Mouse (Mus musculus) hindbrain, embryonic 12.5 days (tissue): ENCODE measurements at regions not wholly inside any gene's neighbourhood (a gene's known extent, or its start where the extent isn't known, plus 50 kb on each side); places are given as distances from the start of the nearest gene placed in this dataset.

Experiments used
- ATAC-seq: fragments of 200-750 bp; cut with Nextera tagmentation; 2 replicates; pipeline ENCODE4 v1.8.0; 2017; ENCODE audit warnings: moderate TSS enrichment; ENCODE audit not compliant: low FRiP score
- H3K27ac ChIP-seq: fragments of 300-500 bp; sonication (generic); 2 replicates; pipeline ENCODE4 v1.5.1; 2016; ENCODE audit warnings: mild to moderate bottlenecking
- H3K27me3 ChIP-seq: fragments of 300-500 bp; sonication (generic); 2 replicates; pipeline ENCODE4 v1.6.1; 2016; ENCODE audit warnings: mild to moderate bottlenecking
- H3K36me3 ChIP-seq: fragments of 300-500 bp; sonication (generic); 2 replicates; pipeline ENCODE4 v1.6.1; 2016; ENCODE audit warnings: mild to moderate bottlenecking
- H3K4me1 ChIP-seq: fragments of 300-500 bp; sonication (generic); 2 replicates; pipeline ENCODE4 v1.6.1; 2016
- H3K4me2 ChIP-seq: fragments of 300-500 bp; sonication (generic); replicated peaks from 2 replicates; pipeline ENCODE4 v1.6.1; 2016; ENCODE audit warnings: mild to moderate bottlenecking
- H3K4me3 ChIP-seq: fragments of 300-500 bp; sonication (generic); 2 replicates; pipeline ENCODE4 v1.5.1; 2016; ENCODE audit warnings: mild to moderate bottlenecking
- H3K9ac ChIP-seq: fragments of 300-500 bp; sonication (generic); 2 replicates; pipeline ENCODE4 v1.6.1; 2016; ENCODE audit warnings: mild to moderate bottlenecking, moderate library complexity
- H3K9me3 ChIP-seq: fragments of 300-500 bp; sonication (generic); replicated peaks from 2 replicates; pipeline ENCODE4 v1.6.1; 2016; ENCODE audit warnings: mild to moderate bottlenecking
- WGBS: fragments of 180-500 bp; shearing (Covaris S2); methylation state at CpG from one replicate; pipeline ENCODE4 v1.1.7; 2016; 5-methylcytosine and 5-hydroxymethylcytosine counted together

- peak; percentile 72 for ATAC-seq
- Histone ChIP-seq H3K9ac (no peak overlapping the region), H3K4me3 (no peak overlapping the region), H3K36me3 (no peaks in the 10 kb centered on the region), H3K4me2 (no peak overlapping the region), H3K4me1 (peaks cover 5% of the 10 kb centered on the region; the same call in 1 of the 2 replicates), H3K9me3 (no peaks in the 10 kb centered on the region), H3K27ac (no peak overlapping the region), H3K27me3 (no peaks in the 10 kb centered on the region)
- WGBS: 40% methylated on average over 7 of the region's 7 CpGs
Observed at GRCm38 (mm10) chr2:56335974-56336373, 787.8 kb downstream of the Nr4a2 start.

- no peaks in the 10 kb centered on the region for H3K9me3 ChIP-seq
- 81% methylated on average over 3 of the region's 3 CpGs for WGBS
- H3K9ac ChIP-seq: no peak overlapping the region
- no peaks in the 10 kb centered on the region for H3K36me3 ChIP-seq
- no peak overlapping the region for H3K27ac ChIP-seq
- H3K4me2 ChIP-seq: no peak overlapping the region
- H3K4me1 ChIP-seq: no peaks in the 10 kb centered on the region
- H3K27me3 ChIP-seq: no peaks in the 10 kb centered on the region
- ATAC-seq: no peak
- H3K4me3 ChIP-seq: no peak overlapping the region
Observed at GRCm38 (mm10) chr2:56364065-56364464, 759.7 kb downstream of the Nr4a2 start.
